Mouse (Mus musculus) midbrain, embryonic 10.5 days (tissue): ENCODE data around the gene Rassf1. TPM values are rescaled to one million over a fixed set of nuclear protein-coding genes. Genes with fewer than 3 reads are reported as not detected.
"Not testable (repeated sequence)": the region's sequence is repeated elsewhere in the genome, so short reads cannot be mapped to it uniquely, and the experiment has no call there.

Source experiments
- DNase-seq: peaks from one replicate; pipeline ENCODE4 v3.0.0-alpha.2; 2017; ENCODE audit warnings: low spot score
- H3K27ac ChIP-seq: fragments of 300-500 bp; sonication (generic); replicated peaks from 2 replicates; pipeline ENCODE4 v1.5.1; 2016; ENCODE audit warnings: mild to moderate bottlenecking
- H3K27me3 ChIP-seq: fragments of 300-500 bp; sonication (generic); 2 replicates; pipeline ENCODE4 v1.6.1; 2016; ENCODE audit warnings: low read depth, mild to moderate bottlenecking; ENCODE audit not compliant: poor library complexity, severe bottlenecking
- H3K36me3 ChIP-seq: fragments of 300-500 bp; sonication (generic); 2 replicates; pipeline ENCODE4 v1.6.1; 2016; ENCODE audit warnings: mild to moderate bottlenecking, moderate library complexity
- H3K4me1 ChIP-seq: fragments of 300-500 bp; sonication (generic); 2 replicates; pipeline ENCODE4 v1.6.1; 2016
- H3K4me3 ChIP-seq: fragments of 300-500 bp; sonication (generic); 2 replicates; pipeline ENCODE4 v1.5.1; 2016; ENCODE audit warnings: mild to moderate bottlenecking, moderate library complexity
- H3K9me3 ChIP-seq: fragments of 300-500 bp; sonication (generic); replicated peaks from 2 replicates; pipeline ENCODE4 v1.6.1; 2016; ENCODE audit warnings: mild to moderate bottlenecking
- WGBS: fragments of 180-500 bp; shearing (Covaris S2); methylation state at CpG from one replicate; pipeline ENCODE4 v1.1.7; 2016; 5-methylcytosine and 5-hydroxymethylcytosine counted together
- polyA plus RNA-seq: library from polyadenylated mRNA; unstranded; fragments of >200 nt; fragmentation: Nextera tagmentation; extraction: Ambion mirVana; gene quantifications from 2 replicates; pipeline ENCODE4 v1.2.1, GENCODE M21; 2016

The Rassf1 gene
- polyA plus RNA-seq, 1 experiment from 2014 or later, result 54.8 TPM

GRCm38 (mm10) chr9:107569270-107569669 is 17.9 kb downstream of the Rassf1 start:
- Histone ChIP-seq H3K9me3 (0 out of 2 replicates have a peak, but pooled peaks cover 6% of the 10 kb centered on the region), H3K4me3 (peak overlapping the region; percentile 89), H3K27ac (peak overlapping the region; percentile 98), H3K36me3 (peaks cover 64% of the 10 kb centered on the region), H3K4me1 (peaks cover 69% of the 10 kb centered on the region), H3K27me3 (no peaks in the 10 kb centered on the region)
- no peak for DNase-seq
- 1% methylated on average over 23 of the region's 23 CpGs for WGBS

DNA sequence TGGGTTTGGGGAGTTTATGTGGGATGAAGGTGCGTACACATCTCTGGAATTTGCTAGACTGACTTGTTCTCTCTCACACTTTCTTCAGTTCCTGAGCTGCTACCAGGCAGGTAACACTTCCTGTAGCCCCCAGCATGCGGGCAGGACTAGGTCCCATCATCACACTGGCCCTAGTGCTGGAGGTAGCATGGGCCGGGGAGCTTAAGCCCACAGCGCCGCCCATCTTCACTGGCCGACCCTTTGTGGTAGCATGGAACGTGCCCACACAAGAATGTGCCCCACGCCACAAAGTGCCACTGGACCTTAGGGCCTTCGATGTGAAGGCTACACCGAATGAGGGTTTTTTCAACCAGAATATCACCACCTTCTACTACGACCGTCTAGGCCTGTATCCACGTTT is 18.7 kb downstream of the Rassf1 start:
- H3K27ac ChIP-seq, result peak overlapping the region; percentile 98
- 57% methylated on average over 13 of the region's 13 CpGs for WGBS
- H3K4me1 ChIP-seq, result peaks cover 62% of the 10 kb centered on the region

GRCm38 (mm10) chr9:107570845-107571244 is 19.5 kb downstream of the Rassf1 start:
- H3K4me3 ChIP-seq, result peak overlapping the region; percentile 89
- H3K27me3 ChIP-seq, result no peaks in the 10 kb centered on the region
- 94% methylated on average over 21 of the region's 21 CpGs for WGBS
- H3K27ac ChIP-seq, result peak overlapping the region; percentile 98; the same call in 1 of the 2 replicates
- H3K9me3 ChIP-seq, result 0 out of 2 replicates have a peak, but pooled peaks cover 6% of the 10 kb centered on the region
- peaks cover 59% of the 10 kb centered on the region for H3K4me1 ChIP-seq
- H3K36me3 ChIP-seq, result peaks cover 58% of the 10 kb centered on the region
- no peak for DNase-seq

More for the DNA sequence above, 18.7 kb downstream of the Rassf1 start:
- H3K36me3 ChIP-seq, result peaks cover 64% of the 10 kb centered on the region
- no peaks in the 10 kb centered on the region for H3K27me3 ChIP-seq
- 0 out of 2 replicates have a peak, but pooled peaks cover 6% of the 10 kb centered on the region for H3K9me3 ChIP-seq
- peak overlapping the region; percentile 89 for H3K4me3 ChIP-seq
- DNase-seq, result no peak

DNA sequence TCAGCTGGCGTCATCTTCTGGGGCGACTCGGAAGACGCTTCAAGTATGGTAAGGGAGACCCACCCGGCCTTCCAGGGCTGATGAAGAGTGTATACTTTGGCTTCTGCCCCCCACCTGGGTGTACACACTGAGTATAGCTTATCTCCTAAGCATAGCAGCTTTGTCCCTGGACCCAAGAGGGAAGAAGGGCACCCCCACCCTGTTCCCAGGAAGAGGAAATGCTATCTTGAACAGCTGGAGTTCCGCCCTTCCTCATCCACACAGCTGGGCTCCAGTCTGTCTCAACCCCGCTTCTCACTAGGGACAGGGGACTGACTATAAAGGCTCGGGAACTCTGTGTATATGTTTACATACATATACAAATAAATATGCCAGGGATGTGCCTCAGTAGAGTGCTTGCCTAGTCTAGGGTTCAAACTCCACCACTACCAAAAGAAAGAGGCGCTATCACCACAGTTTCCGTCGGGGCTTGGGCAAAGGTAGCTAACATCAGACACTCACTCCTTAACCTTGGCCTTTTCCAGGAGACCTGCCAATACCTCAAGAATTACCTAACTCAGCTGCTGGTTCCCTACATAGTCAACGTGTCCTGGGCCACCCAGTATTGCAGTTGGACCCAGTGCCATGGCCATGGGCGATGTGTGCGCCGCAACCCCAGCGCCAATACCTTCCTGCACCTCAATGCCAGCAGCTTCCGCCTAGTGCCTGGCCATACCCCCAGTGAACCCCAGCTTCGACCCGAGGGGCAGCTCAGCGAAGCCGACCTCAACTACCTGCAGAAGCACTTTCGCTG is 20.4 kb downstream of the Rassf1 start:
- 95% methylated on average over 22 of the region's 22 CpGs for WGBS
- DNase-seq, result no peak
- Histone ChIP-seq H3K9me3 (0 out of 2 replicates have a peak, but pooled peaks cover 6% of the 10 kb centered on the region), H3K27ac (no peak overlapping the region), H3K36me3 (peaks cover 51% of the 10 kb centered on the region), H3K4me3 (peak overlapping the region; percentile 89), H3K4me1 (peaks cover 59% of the 10 kb centered on the region), H3K27me3 (no peaks in the 10 kb centered on the region)

DNA sequence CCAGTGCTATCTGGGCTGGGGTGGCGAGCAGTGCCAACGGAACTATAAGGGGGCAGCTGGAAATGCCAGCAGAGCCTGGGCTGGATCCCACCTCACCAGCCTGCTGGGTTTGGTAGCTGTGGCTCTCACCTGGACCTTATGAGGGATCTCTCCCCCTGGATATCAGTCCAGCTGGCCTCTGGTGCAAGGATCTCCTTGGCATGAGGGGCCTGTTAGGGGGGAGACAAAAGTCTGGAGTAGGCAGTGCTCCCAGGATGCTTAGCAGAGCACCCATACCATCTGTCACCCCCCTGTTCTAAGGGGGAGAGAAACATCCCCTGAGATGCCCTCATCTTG is 20.9 kb downstream of the Rassf1 start:
- peaks cover 51% of the 10 kb centered on the region for H3K36me3 ChIP-seq
- 95% methylated on average over 2 of the region's 2 CpGs for WGBS

GRCm38 (mm10) chr9:107573774-107574173 is 22.4 kb downstream of the Rassf1 start:
- not testable (repeated sequence) for H3K9me3 ChIP-seq, H3K27ac ChIP-seq, DNase-seq, H3K27me3 ChIP-seq, H3K4me3 ChIP-seq
- peaks cover 59% of the 10 kb centered on the region for H3K4me1 ChIP-seq
- 75% methylated on average over 6 of the region's 6 CpGs for WGBS
- H3K36me3 ChIP-seq, result peaks cover 52% of the 10 kb centered on the region

More for the DNA sequence above, 20.9 kb downstream of the Rassf1 start:
- no peak for DNase-seq
- Histone ChIP-seq H3K4me1 (peaks cover 59% of the 10 kb centered on the region), H3K9me3 (0 out of 2 replicates have a peak, but pooled peaks cover 6% of the 10 kb centered on the region), H3K27ac (no peak overlapping the region), H3K27me3 (no peaks in the 10 kb centered on the region), H3K4me3 (peak overlapping the region; percentile 11)

- Histone ChIP-seq H3K4me1 (peaks cover 66% of the 10 kb centered on the region), H3K36me3 (peaks cover 46% of the 10 kb centered on the region), H3K27ac (peak overlapping the region; percentile 81), H3K9me3 (0 out of 2 replicates have a peak, but pooled peaks cover 6% of the 10 kb centered on the region), H3K4me3 (no peak overlapping the region), H3K27me3 (no peaks in the 10 kb centered on the region)
- DNase-seq, result no peak
- 87% methylated on average over 14 of the region's 14 CpGs for WGBS
These were observed 24.4 kb downstream of the Rassf1 start for GRCm38 (mm10) chr9:107575579-107576356.

DNA sequence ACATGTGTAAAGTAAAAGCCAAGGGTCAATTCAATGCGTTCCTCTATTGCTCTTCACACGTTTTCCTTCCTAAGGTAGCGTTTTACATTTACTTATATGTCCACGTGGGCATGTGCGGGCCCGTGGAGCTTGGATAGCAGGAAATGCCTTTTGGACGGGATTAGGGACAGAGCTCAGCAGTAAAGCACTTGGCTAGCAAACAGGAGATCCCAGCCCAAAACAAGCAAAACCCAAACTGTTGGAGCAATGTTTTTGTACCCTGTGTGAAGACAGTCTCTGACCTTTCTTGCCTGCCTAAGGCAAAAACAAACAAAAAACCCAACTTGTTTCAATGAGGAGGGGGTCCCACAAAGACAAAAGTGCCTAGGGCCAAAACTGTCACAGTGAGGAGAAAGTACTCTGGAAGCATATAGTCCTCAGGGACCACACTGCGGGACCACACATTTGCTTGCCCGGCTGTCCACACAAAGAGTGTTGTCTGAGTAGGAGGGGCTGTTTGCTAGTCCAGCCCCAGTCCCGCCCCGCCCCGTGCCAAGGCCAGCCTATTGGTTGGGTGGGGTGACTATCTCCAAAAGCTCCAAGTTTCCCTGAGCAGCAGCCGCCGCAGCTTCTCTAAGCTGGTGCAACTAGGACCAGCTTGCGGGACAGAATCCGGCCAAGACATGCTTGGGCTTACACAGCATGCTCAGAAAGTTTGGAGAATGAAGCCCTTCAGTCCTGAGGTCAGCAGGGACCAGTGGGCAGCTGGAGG is 25.2 kb downstream of the Rassf1 start, which contains the start of gene Hyal1:
Hyal1 (plus strand) TSS at position 571 of the 751 bp plus-strand sequence.
- WGBS, result 30% methylated on average over 16 of the region's 16 CpGs
- Histone ChIP-seq H3K36me3 (peaks cover 39% of the 10 kb centered on the region), H3K27me3 (no peaks in the 10 kb centered on the region), H3K4me3 (peak within 1 kb of the TSS; percentile 53), H3K4me1 (peaks cover 66% of the 10 kb centered on the region), H3K9me3 (0 out of 2 replicates have a peak, but pooled peaks cover 6% of the 10 kb centered on the region), H3K27ac (peak within 1 kb of the TSS; percentile 81)
- DNase-seq, result peak; percentile 85

- Histone ChIP-seq H3K27me3 (no peaks in the 10 kb centered on the region), H3K4me3 (peak overlapping the region; percentile 53; the same call in 1 of the 2 replicates), H3K27ac (0 out of 2 replicates have a peak overlapping the region, but pooled peaks have one; percentile 35), H3K36me3 (peaks cover 31% of the 10 kb centered on the region), H3K4me1 (peaks cover 67% of the 10 kb centered on the region), H3K9me3 (0 out of 2 replicates have a peak, but pooled peaks cover 6% of the 10 kb centered on the region)
- no peak for DNase-seq
- WGBS, result 95% methylated on average over 10 of the region's 10 CpGs
These were observed 26.5 kb downstream of the Rassf1 start for GRCm38 (mm10) chr9:107577871-107578270.

DNA sequence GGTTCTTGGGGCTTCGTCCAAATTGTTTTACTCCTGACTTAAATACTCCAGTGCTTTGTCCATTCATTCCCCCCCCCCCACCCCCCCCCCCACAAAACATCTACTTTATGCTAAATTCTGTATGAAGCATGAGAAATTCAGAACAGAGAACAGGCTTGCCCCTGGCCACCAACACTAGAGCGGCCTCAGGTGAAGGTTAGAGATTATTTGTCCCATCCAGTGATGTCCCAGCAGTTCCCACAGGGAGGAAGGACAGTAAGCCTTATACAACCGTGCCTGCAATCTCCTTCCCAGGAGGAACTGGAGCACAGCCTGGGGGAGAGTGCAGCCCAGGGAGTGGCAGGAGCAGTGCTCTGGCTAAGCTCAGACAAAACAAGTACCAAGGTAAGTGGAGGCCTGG is 27.2 kb downstream of the Rassf1 start, which contains the start of gene Naa80:
Naa80 (plus strand) TSS at position 301 of the 400 bp plus-strand sequence.
- H3K4me1 ChIP-seq, result peaks cover 67% of the 10 kb centered on the region
- H3K27me3 ChIP-seq, result no peaks in the 10 kb centered on the region
- 81% methylated on average over 3 of the region's 3 CpGs for WGBS
- H3K9me3 ChIP-seq, result 0 out of 2 replicates have a peak, but pooled peaks cover 2% of the 10 kb centered on the region
- peak within 1 kb of the TSS; percentile 66; the same call in 1 of the 2 replicates for H3K4me3 ChIP-seq
- DNase-seq, result no peak
- peaks cover 31% of the 10 kb centered on the region for H3K36me3 ChIP-seq
- H3K27ac ChIP-seq, result 0 out of 2 replicates have a peak within 1 kb of the TSS, but pooled peaks have one; percentile 35

- H3K9me3 ChIP-seq, result no peaks in the 10 kb centered on the region
- H3K27me3 ChIP-seq, result no peaks in the 10 kb centered on the region
- H3K27ac ChIP-seq, result 0 out of 2 replicates have a peak overlapping the region, but pooled peaks have one; percentile 34
- H3K4me1 ChIP-seq, result peaks cover 67% of the 10 kb centered on the region
- WGBS, result 94% methylated on average over 14 of the region's 14 CpGs
- peaks cover 30% of the 10 kb centered on the region for H3K36me3 ChIP-seq
- no peak for DNase-seq
- peak overlapping the region; percentile 66; the same call in 1 of the 2 replicates for H3K4me3 ChIP-seq
These were observed 27.9 kb downstream of the Rassf1 start for GRCm38 (mm10) chr9:107579023-107579900.
